Mouse (Mus musculus): Measurements from ENCODE around the gene Rcan3. TPM values are rescaled to one million over a fixed set of nuclear protein-coding genes. Genes with fewer than 3 reads are reported as not detected.

Rcan3 gene
- polyA plus RNA-seq, 1 experiment from 2014 or later = 12.6 TPM

GRCm38 (mm10) chr4:135420961-135421360 lies 12.7 kb downstream of the Rcan3 start:
- H3K27ac ChIP-seq (ENCODE audit: low read length) = no peak overlapping the region
- H3K4me2 ChIP-seq (replicated peaks; ENCODE audit: low read depth, low read length) = no peak overlapping the region
- no peaks in the 10 kb centered on the region for H3K4me1 ChIP-seq (ENCODE audit: insufficient read depth, low read depth, low read length)
- ATAC-seq (no peak), DNase-seq (ENCODE audit: low spot score) (no peak)
- H3K4me3 ChIP-seq (ENCODE audit: low read depth, low read length) = no peak overlapping the region
- WGBS = 92% methylated on average over 13 of the region's 13 CpGs
- H3K27me3 ChIP-seq (replicated peaks; ENCODE audit: insufficient read depth, low read length) = no peaks in the 10 kb centered on the region
- TF ChIP-seq CTCF (IDR thresholded peaks at IDR 0.05) (no peak), EP300 (IDR thresholded peaks at IDR 0.05) (no peak)
- H3K9ac ChIP-seq (replicated peaks; ENCODE audit: low read depth) = no peak overlapping the region
- H3K36me3 ChIP-seq (ENCODE audit: insufficient read depth, low read length) = 0 out of 2 replicates have a peak, but pooled peaks cover 8% of the 10 kb centered on the region
- H3K9me3 ChIP-seq (ENCODE audit: low read length) = no peaks in the 10 kb centered on the region

- no peaks in the 10 kb centered on the region for H3K4me1 ChIP-seq (ENCODE audit: insufficient read depth, low read depth, low read length)
- no peak overlapping the region for H3K27ac ChIP-seq (ENCODE audit: low read length)
- TF ChIP-seq EP300 (IDR thresholded peaks at IDR 0.05) (no peak), CTCF (IDR thresholded peaks at IDR 0.05) (no peak)
- ATAC-seq = no peak
- 0 out of 2 replicates have a peak, but pooled peaks cover 8% of the 10 kb centered on the region for H3K36me3 ChIP-seq (ENCODE audit: insufficient read depth, low read length)
- no peaks in the 10 kb centered on the region for H3K9me3 ChIP-seq (ENCODE audit: low read length)
- H3K27me3 ChIP-seq (replicated peaks; ENCODE audit: insufficient read depth, low read length) = no peaks in the 10 kb centered on the region
- no peak overlapping the region for H3K4me3 ChIP-seq (ENCODE audit: low read depth, low read length)
- H3K4me2 ChIP-seq (replicated peaks; ENCODE audit: low read depth, low read length) = no peak overlapping the region
- no peak for DNase-seq (ENCODE audit: low spot score)
- no peak overlapping the region for H3K9ac ChIP-seq (replicated peaks; ENCODE audit: low read depth)
- 76% methylated on average over 11 of the region's 11 CpGs for WGBS
These were observed 13.2 kb downstream of the Rcan3 start for GRCm38 (mm10) chr4:135420416-135420815.

GRCm38 (mm10) chr4:135419996-135420395 lies 13.7 kb downstream of the Rcan3 start:
- 76% methylated on average over 21 of the region's 21 CpGs for WGBS

GRCm38 (mm10) chr4:135416367-135416766 lies 17.3 kb downstream of the Rcan3 start:
- H3K27me3 ChIP-seq (replicated peaks; ENCODE audit: insufficient read depth, low read length) = no peaks in the 10 kb centered on the region
- 0 out of 2 replicates have a peak, but pooled peaks cover 8% of the 10 kb centered on the region for H3K36me3 ChIP-seq (ENCODE audit: insufficient read depth, low read length)
- WGBS = 85% methylated on average over 21 of the region's 21 CpGs
- H3K4me2 ChIP-seq (replicated peaks; ENCODE audit: low read depth, low read length) = no peak overlapping the region
- H3K9ac ChIP-seq (replicated peaks; ENCODE audit: low read depth) = no peak overlapping the region
- TF ChIP-seq CTCF (IDR thresholded peaks at IDR 0.05) (no peak), EP300 (IDR thresholded peaks at IDR 0.05) (no peak)
- DNase-seq (ENCODE audit: low spot score) (peak; percentile 29), ATAC-seq (no peak)
- H3K4me1 ChIP-seq (ENCODE audit: insufficient read depth, low read depth, low read length) = no peaks in the 10 kb centered on the region
- H3K27ac ChIP-seq (ENCODE audit: low read length) = no peak overlapping the region
- no peak overlapping the region for H3K4me3 ChIP-seq (ENCODE audit: low read depth, low read length)
- no peaks in the 10 kb centered on the region for H3K9me3 ChIP-seq (ENCODE audit: low read length)

More at GRCm38 (mm10) chr4:135419996-135420395, 13.7 kb downstream of the Rcan3 start:
- Histone ChIP-seq H3K36me3 (ENCODE audit: insufficient read depth, low read length) (0 out of 2 replicates have a peak, but pooled peaks cover 8% of the 10 kb centered on the region), H3K4me1 (ENCODE audit: insufficient read depth, low read depth, low read length) (no peaks in the 10 kb centered on the region), H3K4me2 (replicated peaks; ENCODE audit: low read depth, low read length) (no peak overlapping the region), H3K27me3 (replicated peaks; ENCODE audit: insufficient read depth, low read length) (no peaks in the 10 kb centered on the region), H3K9me3 (ENCODE audit: low read length) (no peaks in the 10 kb centered on the region), H3K27ac (ENCODE audit: low read length) (no peak overlapping the region), H3K9ac (replicated peaks; ENCODE audit: low read depth) (no peak overlapping the region), H3K4me3 (ENCODE audit: low read depth, low read length) (no peak overlapping the region)
- TF ChIP-seq CTCF (IDR thresholded peaks at IDR 0.05) = no peak
- no peak for TF ChIP-seq EP300 (IDR thresholded peaks at IDR 0.05)
- ATAC-seq (no peak), DNase-seq (ENCODE audit: low spot score) (no peak)

- no peaks in the 10 kb centered on the region for H3K4me1 ChIP-seq (ENCODE audit: insufficient read depth, low read depth, low read length)
- H3K9ac ChIP-seq (replicated peaks; ENCODE audit: low read depth) = no peak overlapping the region
- H3K36me3 ChIP-seq (ENCODE audit: insufficient read depth, low read length) = no peaks in the 10 kb centered on the region
- no peak overlapping the region for H3K4me2 ChIP-seq (replicated peaks; ENCODE audit: low read depth, low read length)
- no peak for ATAC-seq
- WGBS = 83% methylated on average over 8 of the region's 8 CpGs
- no peak overlapping the region for H3K4me3 ChIP-seq (ENCODE audit: low read depth, low read length)
- no peaks in the 10 kb centered on the region for H3K9me3 ChIP-seq (ENCODE audit: low read length)
- H3K27me3 ChIP-seq (replicated peaks; ENCODE audit: insufficient read depth, low read length) = no peaks in the 10 kb centered on the region
- TF ChIP-seq CTCF (IDR thresholded peaks at IDR 0.05) (no peak), EP300 (IDR thresholded peaks at IDR 0.05) (no peak)
- DNase-seq (ENCODE audit: low spot score) = no peak
- no peak overlapping the region for H3K27ac ChIP-seq (ENCODE audit: low read length)
These were observed 20.2 kb downstream of the Rcan3 start for GRCm38 (mm10) chr4:135413491-135413890.

GRCm38 (mm10) chr4:135411633-135412032 lies 22.0 kb downstream of the Rcan3 start:
- Histone ChIP-seq H3K4me2 (replicated peaks; ENCODE audit: low read depth, low read length) (no peak overlapping the region), H3K4me3 (ENCODE audit: low read depth, low read length) (no peak overlapping the region), H3K36me3 (ENCODE audit: insufficient read depth, low read length) (no peaks in the 10 kb centered on the region), H3K27me3 (replicated peaks; ENCODE audit: insufficient read depth, low read length) (no peaks in the 10 kb centered on the region), H3K9me3 (ENCODE audit: low read length) (no peaks in the 10 kb centered on the region), H3K9ac (replicated peaks; ENCODE audit: low read depth) (no peak overlapping the region), H3K4me1 (ENCODE audit: insufficient read depth, low read depth, low read length) (no peaks in the 10 kb centered on the region), H3K27ac (ENCODE audit: low read length) (no peak overlapping the region)
- whole genome bisulfite sequencing = 33% methylated on average over 4 of the region's 4 CpGs
- TF ChIP-seq CTCF (IDR thresholded peaks at IDR 0.05) = peak; percentile 92
- TF ChIP-seq EP300 (IDR thresholded peaks at IDR 0.05) = no peak
- DNase-seq (ENCODE audit: low spot score) (peak; percentile 72), ATAC-seq (peak; percentile 60; the same call in 1 of the 2 replicates)

- TF ChIP-seq EP300 (IDR thresholded peaks at IDR 0.05) (no peak), CTCF (IDR thresholded peaks at IDR 0.05) (no peak)
- Histone ChIP-seq H3K9ac (replicated peaks; ENCODE audit: low read depth) (no peak overlapping the region), H3K27ac (ENCODE audit: low read length) (no peak overlapping the region), H3K36me3 (ENCODE audit: insufficient read depth, low read length) (no peaks in the 10 kb centered on the region), H3K27me3 (replicated peaks; ENCODE audit: insufficient read depth, low read length) (no peaks in the 10 kb centered on the region), H3K9me3 (ENCODE audit: low read length) (no peaks in the 10 kb centered on the region), H3K4me3 (ENCODE audit: low read depth, low read length) (no peak overlapping the region), H3K4me1 (ENCODE audit: insufficient read depth, low read depth, low read length) (no peaks in the 10 kb centered on the region), H3K4me2 (replicated peaks; ENCODE audit: low read depth, low read length) (no peak overlapping the region)
- DNase-seq (ENCODE audit: low spot score) (peak; percentile 28), ATAC-seq (no peak)
- 32% methylated on average over 5 of the region's 5 CpGs for WGBS
These were observed 27.5 kb downstream of the Rcan3 start for GRCm38 (mm10) chr4:135406180-135406579.
